Mouse (Mus musculus) spleen, adult 2 months (tissue): ENCODE data around the gene Rhbdl1.

Experiments
- CTCF ChIP-seq: fragments of 200-500 bp; IDR thresholded peaks from 2 replicates; pipeline ENCODE4 v1.5.1; 2011; ENCODE audit warnings: mild to moderate bottlenecking, inconsistent platforms; ENCODE audit not compliant: insufficient read depth, insufficient read length, insufficient replicate concordance; ENCODE audit errors: extremely low read depth
- POLR2A ChIP-seq: fragments of 200-500 bp; IDR thresholded peaks from 2 replicates; pipeline ENCODE4 v1.6.1; 2011; ENCODE audit warnings: low read depth, low read length, inconsistent platforms

DNA sequence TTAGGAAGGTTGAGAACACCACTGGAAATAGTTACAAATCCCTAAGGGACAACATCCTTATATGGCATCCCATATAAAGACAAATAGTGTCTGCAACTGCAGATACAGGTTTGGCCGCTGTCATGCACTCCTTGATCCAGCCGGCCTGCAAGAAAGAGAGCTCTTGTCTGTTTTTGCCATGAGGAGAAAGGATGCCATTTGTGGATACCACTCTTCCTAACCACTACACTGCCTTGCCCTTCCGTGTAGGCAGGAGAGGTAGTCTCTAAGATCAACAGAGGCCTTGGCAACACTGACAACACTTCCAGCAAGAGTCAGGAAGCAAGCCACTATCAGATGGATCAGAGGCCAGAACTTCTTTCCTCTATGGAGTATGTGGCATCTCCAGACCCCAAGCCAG is 50.8 kb downstream of the Rhbdl1 start, which contains the start of gene Ccdc78:
- TF ChIP-seq CTCF = no peak
- no peak for TF ChIP-seq POLR2A
